Mouse (Mus musculus) neural tube, embryonic 15.5 days (tissue): ENCODE results near the gene Itga1. TPM values are rescaled to one million over a fixed set of nuclear protein-coding genes. Genes with fewer than 3 reads are reported as not detected.

Source experiments
- ATAC-seq: fragments of 200-750 bp; cut with Nextera tagmentation; 2 replicates; pipeline ENCODE4 v1.8.0; 2017; ENCODE audit warnings: mild to moderate bottlenecking, moderate TSS enrichment, moderate library complexity; ENCODE audit not compliant: low FRiP score
- H3K27ac ChIP-seq: fragments of 300-500 bp; sonication (generic); replicated peaks from 2 replicates; pipeline ENCODE4 v1.5.1; 2015; ENCODE audit warnings: mild to moderate bottlenecking, inconsistent platforms
- H3K27me3 ChIP-seq: fragments of 300-500 bp; sonication (generic); replicated peaks from 2 replicates; pipeline ENCODE4 v1.6.1; 2015; ENCODE audit warnings: inconsistent platforms
- H3K36me3 ChIP-seq: fragments of 300-500 bp; sonication (generic); 2 replicates; pipeline ENCODE4 v1.6.1; 2015; ENCODE audit warnings: inconsistent platforms
- H3K4me1 ChIP-seq: fragments of 300-500 bp; sonication (generic); 2 replicates; pipeline ENCODE4 v1.6.1; 2015; ENCODE audit warnings: inconsistent platforms
- H3K4me2 ChIP-seq: fragments of 300-500 bp; sonication (generic); 2 replicates; pipeline ENCODE4 v1.6.1; 2015; ENCODE audit warnings: inconsistent platforms, mild to moderate bottlenecking, moderate library complexity
- H3K4me3 ChIP-seq: fragments of 300-500 bp; sonication (generic); replicated peaks from 2 replicates; pipeline ENCODE4 v1.5.1; 2015; ENCODE audit warnings: mild to moderate bottlenecking, inconsistent platforms
- H3K9ac ChIP-seq: fragments of 300-500 bp; sonication (generic); replicated peaks from 2 replicates; pipeline ENCODE4 v1.6.1; 2015; ENCODE audit warnings: mild to moderate bottlenecking, inconsistent platforms
- H3K9me3 ChIP-seq: fragments of 300-500 bp; sonication (generic); replicated peaks from 2 replicates; pipeline ENCODE4 v1.6.1; 2016; ENCODE audit warnings: inconsistent platforms
- WGBS: fragments of 180-500 bp; shearing (Covaris S2); methylation state at CpG from one replicate; pipeline ENCODE4 v1.1.7; 2015; ENCODE audit warnings: mixed read lengths; 5-methylcytosine and 5-hydroxymethylcytosine counted together
- polyA plus RNA-seq: library from polyadenylated mRNA; unstranded; fragments of >200 nt; fragmentation: Nextera tagmentation; extraction: Ambion mirVana; gene quantifications from 2 replicates; pipeline ENCODE4 v1.2.1, GENCODE M21; 2015

Itga1 gene
- polyA plus RNA-seq, 1 experiment from 2014 or later, result 7.0 TPM

GRCm38 (mm10) chr13:115005342-115005741 lies 96.4 kb downstream of the Itga1 start:
- no peak for ATAC-seq
- H3K36me3 ChIP-seq, result no peaks in the 10 kb centered on the region
- no peak overlapping the region for H3K27ac ChIP-seq
- no peak overlapping the region for H3K4me3 ChIP-seq
- peaks cover 6% of the 10 kb centered on the region for H3K4me1 ChIP-seq
- H3K27me3 ChIP-seq, result no peaks in the 10 kb centered on the region
- WGBS, result 85% methylated on average over 6 of the region's 6 CpGs
- no peak overlapping the region for H3K4me2 ChIP-seq
- no peaks in the 10 kb centered on the region for H3K9me3 ChIP-seq
- no peak overlapping the region for H3K9ac ChIP-seq

DNA sequence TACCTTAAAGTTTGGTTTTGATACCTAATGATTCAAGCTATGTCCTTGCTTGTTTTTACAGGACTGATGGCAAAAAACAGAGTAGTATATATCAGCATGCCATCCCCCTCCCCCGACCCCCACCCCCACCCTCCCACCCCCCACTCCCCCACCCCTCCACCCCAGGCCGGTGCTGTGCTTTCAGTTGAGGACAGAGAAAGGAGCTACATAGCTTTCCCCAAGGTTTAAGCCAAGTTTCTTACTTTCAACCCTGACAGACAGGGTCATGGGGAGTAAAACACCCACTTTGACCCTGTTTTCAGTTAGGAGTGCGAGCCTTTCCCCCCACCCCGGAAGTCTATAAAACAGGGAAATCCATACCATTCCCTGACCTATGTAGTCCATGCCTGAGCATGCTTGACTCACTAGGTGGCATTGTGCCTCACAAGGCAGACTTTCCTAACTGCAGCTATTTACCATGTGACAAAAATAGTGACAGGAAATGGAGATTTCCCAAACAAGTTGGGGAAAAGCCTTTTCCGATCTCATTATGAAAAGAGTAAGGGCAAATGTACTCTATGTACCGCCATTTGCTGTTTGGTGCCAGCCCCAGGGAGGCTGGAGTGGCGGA lies 98.2 kb downstream of the Itga1 start:
- Histone ChIP-seq H3K4me3 (no peak overlapping the region), H3K36me3 (no peaks in the 10 kb centered on the region), H3K27me3 (no peaks in the 10 kb centered on the region), H3K9ac (no peak overlapping the region), H3K4me2 (no peak overlapping the region), H3K27ac (no peak overlapping the region), H3K9me3 (no peaks in the 10 kb centered on the region), H3K4me1 (peaks cover 6% of the 10 kb centered on the region)
- WGBS, result 57% methylated on average over 7 of the region's 7 CpGs
- no peak for ATAC-seq

GRCm38 (mm10) chr13:115002837-115003236 lies 98.9 kb downstream of the Itga1 start:
- H3K9ac ChIP-seq, result no peak overlapping the region
- no peak overlapping the region for H3K27ac ChIP-seq
- H3K9me3 ChIP-seq, result no peaks in the 10 kb centered on the region
- no peaks in the 10 kb centered on the region for H3K36me3 ChIP-seq
- H3K4me1 ChIP-seq, result peaks cover 6% of the 10 kb centered on the region
- H3K4me3 ChIP-seq, result no peak overlapping the region
- H3K4me2 ChIP-seq, result no peak overlapping the region
- H3K27me3 ChIP-seq, result no peaks in the 10 kb centered on the region
- 86% methylated on average over 3 of the region's 3 CpGs for WGBS
- ATAC-seq, result no peak

- Histone ChIP-seq H3K4me1 (peaks cover 6% of the 10 kb centered on the region), H3K4me3 (no peak overlapping the region), H3K9ac (no peak overlapping the region), H3K27ac (no peak overlapping the region), H3K36me3 (no peaks in the 10 kb centered on the region), H3K4me2 (no peak overlapping the region), H3K9me3 (no peaks in the 10 kb centered on the region), H3K27me3 (no peaks in the 10 kb centered on the region)
- ATAC-seq, result no peak
- 89% methylated on average over 5 of the region's 5 CpGs for WGBS
Observed at GRCm38 (mm10) chr13:115002155-115002554, 99.6 kb downstream of the Itga1 start.

DNA sequence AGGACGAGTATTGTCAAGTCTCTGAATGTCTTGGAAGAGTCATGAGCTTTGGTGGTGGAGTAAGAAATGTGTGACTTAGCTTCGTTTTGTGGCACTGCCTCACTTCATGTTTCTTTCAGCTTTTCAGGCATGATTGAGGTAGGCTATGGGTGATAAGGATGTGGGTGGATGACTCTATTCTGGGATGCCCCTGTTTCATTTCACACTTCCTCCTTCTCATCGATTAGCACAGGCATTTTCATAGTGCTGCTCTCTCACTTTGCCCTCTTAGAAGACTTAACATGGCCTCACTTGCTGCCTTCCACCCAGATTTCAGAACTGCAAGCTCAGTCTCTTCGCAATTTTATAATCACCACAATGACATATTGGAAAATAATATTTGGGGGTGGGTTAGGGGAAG lies 102.2 kb downstream of the Itga1 start:
- H3K4me1 ChIP-seq, result no peaks in the 10 kb centered on the region
- H3K9ac ChIP-seq, result no peak overlapping the region
- H3K36me3 ChIP-seq, result no peaks in the 10 kb centered on the region
- no peaks in the 10 kb centered on the region for H3K9me3 ChIP-seq
- no peak overlapping the region for H3K4me3 ChIP-seq
- WGBS, result 91% methylated on average over 4 of the region's 4 CpGs
- H3K27ac ChIP-seq, result no peak overlapping the region
- H3K4me2 ChIP-seq, result no peak overlapping the region
- no peak for ATAC-seq
- H3K27me3 ChIP-seq, result no peaks in the 10 kb centered on the region

DNA sequence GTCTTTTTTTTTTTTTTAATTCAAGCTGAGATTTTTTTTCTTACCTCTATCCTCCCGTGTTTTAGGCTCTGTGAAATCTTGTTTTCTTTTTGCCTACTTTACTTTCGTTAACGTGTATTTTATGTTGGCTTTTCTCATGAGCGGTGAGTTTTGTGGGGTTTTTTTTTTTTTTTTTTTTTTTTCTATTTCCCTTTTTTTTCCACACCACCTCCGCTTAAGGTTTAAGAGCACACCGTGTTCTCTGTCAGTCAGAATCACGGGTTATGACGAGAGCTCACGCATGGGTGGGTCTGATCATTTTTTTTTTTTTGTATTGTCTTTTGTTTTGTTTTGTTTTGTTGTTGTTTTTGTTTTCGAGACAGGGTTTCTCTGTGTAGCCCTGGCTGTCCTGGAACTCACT lies 103.7 kb downstream of the Itga1 start:
- H3K9ac ChIP-seq, result no peak overlapping the region
- ATAC-seq, result no peak
- no peaks in the 10 kb centered on the region for H3K36me3 ChIP-seq
- no peaks in the 10 kb centered on the region for H3K4me1 ChIP-seq
- H3K27ac ChIP-seq, result no peak overlapping the region
- WGBS, result 93% methylated on average over 10 of the region's 10 CpGs
- no peak overlapping the region for H3K4me2 ChIP-seq
- no peak overlapping the region for H3K4me3 ChIP-seq
- no peaks in the 10 kb centered on the region for H3K27me3 ChIP-seq
- no peaks in the 10 kb centered on the region for H3K9me3 ChIP-seq

DNA sequence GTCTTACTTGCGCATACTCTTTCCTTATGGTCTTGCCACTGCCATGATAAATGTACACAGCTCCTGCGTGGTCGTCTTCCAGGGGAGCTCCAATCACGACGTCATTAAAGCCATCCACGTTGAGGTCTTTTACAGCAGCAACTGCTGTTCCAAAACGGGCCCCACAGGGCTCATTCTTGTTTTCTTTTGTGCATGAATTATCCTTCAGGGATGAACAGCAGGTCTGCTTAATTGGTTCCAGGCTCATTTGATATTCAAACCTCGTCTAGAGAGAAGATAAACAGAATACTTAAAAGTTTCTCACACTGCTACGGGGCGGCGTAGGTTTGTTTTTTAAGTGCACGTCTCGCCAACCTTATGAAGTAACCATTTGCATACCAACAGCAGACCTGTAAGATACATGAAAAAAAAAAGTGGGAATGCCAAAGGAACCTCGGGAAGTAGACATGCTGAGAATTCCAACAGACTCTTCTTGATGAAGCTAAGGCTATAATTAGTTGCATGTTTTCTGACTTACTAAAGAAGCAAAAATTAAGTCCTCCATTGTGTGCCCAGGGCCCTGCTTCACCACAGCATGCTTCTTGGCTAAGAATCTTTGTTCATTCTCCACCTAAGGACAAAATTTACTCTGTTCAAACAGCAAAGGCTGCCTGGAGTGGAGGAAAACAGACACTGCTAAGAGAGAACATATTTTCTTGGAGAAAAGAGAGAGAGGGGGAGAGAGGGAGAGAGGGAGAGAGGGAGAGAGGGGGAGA lies 109.3 kb downstream of the Itga1 start:
- WGBS, result 12% methylated on average over 14 of the region's 14 CpGs
- Histone ChIP-seq H3K9me3 (no peaks in the 10 kb centered on the region), H3K4me2 (peak overlapping the region; percentile 36), H3K4me1 (peaks cover 8% of the 10 kb centered on the region), H3K4me3 (no peak overlapping the region), H3K27ac (peak overlapping the region; percentile 45; the same call in 1 of the 2 replicates), H3K27me3 (no peaks in the 10 kb centered on the region), H3K36me3 (no peaks in the 10 kb centered on the region), H3K9ac (no peak overlapping the region)
- ATAC-seq, result peak; percentile 85

DNA sequence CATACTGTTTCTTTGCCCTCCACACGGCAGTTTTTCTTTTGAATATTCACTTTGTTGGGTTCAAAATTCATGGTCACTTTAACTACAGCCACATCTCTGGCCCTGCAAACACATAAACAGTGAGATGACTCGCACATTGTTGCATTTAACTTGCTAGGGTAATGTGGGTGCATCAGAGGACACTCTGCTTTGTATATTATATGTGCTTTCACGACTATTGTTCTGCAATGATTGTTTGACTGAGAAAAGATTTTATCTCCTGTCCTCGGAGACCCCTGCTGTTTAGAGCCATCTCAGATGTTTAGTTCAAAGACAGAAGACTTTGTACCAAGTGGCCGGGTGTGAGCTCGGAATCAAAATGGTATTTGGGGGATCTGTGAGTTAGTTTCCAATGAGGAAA lies 114.1 kb downstream of the Itga1 start:
- ATAC-seq, result no peak
- H3K27ac ChIP-seq, result no peak overlapping the region
- H3K4me2 ChIP-seq, result no peak overlapping the region
- no peak overlapping the region for H3K4me3 ChIP-seq
- no peaks in the 10 kb centered on the region for H3K9me3 ChIP-seq
- H3K27me3 ChIP-seq, result no peaks in the 10 kb centered on the region
- WGBS, result 46% methylated on average over 6 of the region's 6 CpGs
- no peak overlapping the region for H3K9ac ChIP-seq
- peaks cover 8% of the 10 kb centered on the region for H3K4me1 ChIP-seq
- H3K36me3 ChIP-seq, result no peaks in the 10 kb centered on the region

- WGBS, result 46% methylated on average over 2 of the region's 2 CpGs
- ATAC-seq, result no peak
- Histone ChIP-seq H3K4me1 (peaks cover 3% of the 10 kb centered on the region), H3K4me3 (no peak overlapping the region), H3K27ac (no peak overlapping the region), H3K9me3 (no peaks in the 10 kb centered on the region), H3K36me3 (no peaks in the 10 kb centered on the region), H3K4me2 (no peak overlapping the region), H3K9ac (no peak overlapping the region), H3K27me3 (no peaks in the 10 kb centered on the region)
Observed at GRCm38 (mm10) chr13:114987161-114987560, 114.6 kb downstream of the Itga1 start.

GRCm38 (mm10) chr13:114984658-114985057 lies 117.1 kb downstream of the Itga1 start:
- Histone ChIP-seq H3K9ac (no peak overlapping the region), H3K9me3 (no peaks in the 10 kb centered on the region), H3K27ac (no peak overlapping the region), H3K4me1 (no peaks in the 10 kb centered on the region), H3K27me3 (no peaks in the 10 kb centered on the region), H3K4me2 (no peak overlapping the region), H3K36me3 (no peaks in the 10 kb centered on the region), H3K4me3 (no peak overlapping the region)
- 94% methylated on average over 1 of the region's 1 CpGs for WGBS
- ATAC-seq, result no peak

DNA sequence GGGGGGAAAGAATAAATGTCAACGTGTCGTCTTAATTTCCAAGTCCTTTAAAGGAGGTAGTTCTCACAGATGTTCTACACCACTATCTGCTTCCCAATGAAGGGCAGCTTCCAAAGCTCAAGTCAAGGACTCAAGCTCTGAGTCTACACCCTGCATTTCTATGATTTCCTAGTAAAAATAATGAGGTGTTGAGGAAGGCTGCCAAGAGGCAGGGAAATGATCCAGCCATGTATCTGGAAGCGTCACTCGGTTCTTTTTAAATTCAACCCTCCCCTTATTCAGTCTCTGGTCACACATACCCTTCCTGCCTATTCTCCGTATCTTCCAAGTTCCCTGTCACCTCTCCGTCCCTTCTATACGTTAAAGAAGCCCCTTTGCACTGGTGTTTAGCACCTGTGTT lies 118.6 kb downstream of the Itga1 start:
- 88% methylated on average over 7 of the region's 7 CpGs for WGBS
- no peak overlapping the region for H3K27ac ChIP-seq
- H3K9ac ChIP-seq, result no peak overlapping the region
- H3K4me2 ChIP-seq, result no peak overlapping the region
- no peak for ATAC-seq
- no peaks in the 10 kb centered on the region for H3K9me3 ChIP-seq
- no peaks in the 10 kb centered on the region for H3K27me3 ChIP-seq
- H3K4me3 ChIP-seq, result no peak overlapping the region
- no peaks in the 10 kb centered on the region for H3K36me3 ChIP-seq
- no peaks in the 10 kb centered on the region for H3K4me1 ChIP-seq

GRCm38 (mm10) chr13:114980831-114981419 lies 120.8 kb downstream of the Itga1 start:
- H3K4me1 ChIP-seq, result no peaks in the 10 kb centered on the region
- H3K4me3 ChIP-seq, result no peak overlapping the region
- ATAC-seq, result no peak
- WGBS, result 41% methylated on average over 10 of the region's 10 CpGs
- no peaks in the 10 kb centered on the region for H3K27me3 ChIP-seq
- no peak overlapping the region for H3K4me2 ChIP-seq
- H3K9ac ChIP-seq, result no peak overlapping the region
- no peak overlapping the region for H3K27ac ChIP-seq
- no peaks in the 10 kb centered on the region for H3K36me3 ChIP-seq
- H3K9me3 ChIP-seq, result no peaks in the 10 kb centered on the region
